Mouse (Mus musculus): ENCODE measurements at regions not wholly inside any gene's neighbourhood (a gene's known extent, or its start where the extent isn't known, plus 50 kb on each side); places are given as distances from the start of the nearest gene placed in this dataset.

- DNase-seq = no peak
Measured at GRCm38 (mm10) chr2:75064406-75065115, 239.0 kb downstream of the Mtx2 start.

DNA sequence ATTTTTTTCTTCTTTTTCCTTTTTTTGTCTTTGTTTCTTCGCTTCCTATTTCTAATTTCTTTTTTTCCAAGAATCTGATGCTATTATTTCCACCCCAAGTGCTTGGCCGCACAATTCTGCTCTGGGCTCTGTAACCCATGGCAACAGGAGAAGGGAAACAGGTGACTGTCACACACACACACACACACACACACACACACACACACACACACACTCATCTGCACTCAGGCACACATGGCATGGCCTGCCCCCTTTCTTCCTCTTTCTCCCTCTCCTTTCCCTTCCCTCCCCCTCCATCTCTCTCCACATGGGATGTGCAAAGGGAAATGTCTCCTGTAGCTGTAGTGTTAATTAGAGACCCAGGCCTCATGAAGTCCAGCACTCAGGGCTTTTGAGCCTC is 239.7 kb downstream of the Mtx2 start:
- DNase-seq = no peak

DNA sequence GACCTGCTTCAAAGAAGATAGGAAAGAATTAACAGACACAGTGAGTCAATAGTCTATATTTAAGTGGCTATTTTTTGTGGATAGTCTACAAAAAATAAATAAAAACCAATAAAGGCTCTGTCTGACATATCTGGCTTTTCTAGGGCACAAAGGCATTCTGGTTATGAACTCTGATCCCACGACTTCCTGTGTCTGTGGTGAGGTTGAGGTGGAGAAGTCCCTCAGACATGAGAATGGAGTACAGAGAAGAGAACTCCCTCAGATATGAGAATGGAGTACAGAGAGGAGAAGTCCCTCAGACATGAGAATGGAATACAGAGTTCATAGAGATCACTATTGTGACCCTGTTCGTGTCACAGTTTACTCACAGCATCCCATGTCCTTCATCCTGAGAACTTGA is 243.7 kb downstream of the Mtx2 start:
- DNase-seq = no peak

DNA sequence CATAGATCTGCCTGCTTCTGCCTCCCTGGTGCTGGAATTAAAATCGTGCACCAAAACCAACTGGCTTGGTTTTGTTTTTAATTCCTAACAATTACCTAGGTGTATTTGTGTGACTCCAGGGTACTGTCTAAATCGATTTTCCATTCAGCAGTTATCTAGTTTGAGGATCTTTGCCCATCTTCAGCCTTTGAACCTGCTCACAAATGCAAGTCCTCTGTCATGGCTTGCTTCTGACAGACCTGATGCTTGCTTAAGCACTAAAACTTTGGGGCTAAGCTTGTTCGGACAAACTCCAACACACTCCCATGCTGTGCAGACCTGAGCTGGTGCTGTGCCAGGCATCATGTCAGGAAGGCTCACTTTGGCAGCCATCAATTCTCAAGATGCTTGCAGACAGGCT is 246.4 kb downstream of the Mtx2 start:
- no peak for DNase-seq

DNA sequence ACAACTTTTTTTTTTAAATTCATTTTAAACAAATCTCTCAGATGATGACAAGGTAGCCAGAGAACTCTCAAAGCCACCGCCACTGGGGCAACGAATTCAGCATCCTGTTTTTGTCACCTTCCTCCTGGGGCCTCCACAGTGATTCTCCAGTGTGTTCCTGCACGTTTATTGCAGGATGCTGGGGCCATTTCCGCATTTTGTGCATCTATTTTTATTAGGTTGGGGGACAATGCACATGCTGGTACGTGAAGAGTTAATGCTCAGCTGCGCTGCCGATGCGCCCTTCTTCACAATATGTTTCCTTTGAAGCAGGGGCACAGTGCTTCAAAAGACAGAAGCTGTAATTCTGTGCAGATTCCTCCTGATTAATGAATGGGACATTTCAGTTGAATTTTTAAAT is 246.9 kb downstream of the Mtx2 start:
- no peak for DNase-seq

GRCm38 (mm10) chr2:75073178-75073577 is 247.6 kb downstream of the Mtx2 start:
- no peak for DNase-seq

- DNase-seq = no peak
Measured at GRCm38 (mm10) chr2:75087164-75087563, 261.6 kb downstream of the Mtx2 start.

DNA sequence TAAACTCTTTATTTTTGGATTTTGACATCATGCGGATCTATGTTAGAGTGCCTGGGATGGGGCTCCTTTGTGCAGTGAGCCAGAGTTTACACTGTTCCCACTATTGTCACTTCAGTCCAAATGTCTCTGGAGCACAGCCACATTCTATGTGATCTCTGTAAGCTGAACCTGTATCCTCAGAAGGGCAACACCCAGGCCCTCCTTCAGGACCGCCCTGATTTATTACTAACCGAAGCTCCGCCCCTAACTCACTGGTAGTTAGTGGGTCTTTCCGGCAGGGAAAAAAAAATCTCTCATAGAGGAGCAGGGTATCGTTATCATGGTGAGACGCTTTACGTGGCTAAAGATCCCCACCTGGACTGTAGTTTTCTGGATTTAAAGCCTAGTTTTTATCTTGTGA is 263.6 kb downstream of the Mtx2 start:
- no peak for DNase-seq

DNA sequence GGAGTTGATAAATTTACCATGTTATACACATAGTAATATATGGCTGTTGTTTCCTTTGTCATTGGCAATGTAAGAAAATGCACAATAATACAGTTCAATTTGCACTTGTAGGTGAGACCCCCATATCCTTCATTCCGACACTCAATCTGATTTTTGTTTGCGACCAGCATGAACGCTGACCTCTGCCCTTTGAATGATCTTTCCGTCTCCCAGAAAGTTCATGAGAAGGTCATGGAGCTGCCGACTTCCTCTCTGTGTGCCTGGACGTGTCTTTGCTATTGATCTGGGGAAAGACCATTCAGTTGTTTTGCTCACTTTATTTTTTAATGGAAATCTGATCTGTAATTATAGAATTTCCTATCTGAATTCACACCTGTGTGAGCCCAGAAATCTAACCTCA is 264.0 kb downstream of the Mtx2 start:
- DNase-seq = no peak

DNA sequence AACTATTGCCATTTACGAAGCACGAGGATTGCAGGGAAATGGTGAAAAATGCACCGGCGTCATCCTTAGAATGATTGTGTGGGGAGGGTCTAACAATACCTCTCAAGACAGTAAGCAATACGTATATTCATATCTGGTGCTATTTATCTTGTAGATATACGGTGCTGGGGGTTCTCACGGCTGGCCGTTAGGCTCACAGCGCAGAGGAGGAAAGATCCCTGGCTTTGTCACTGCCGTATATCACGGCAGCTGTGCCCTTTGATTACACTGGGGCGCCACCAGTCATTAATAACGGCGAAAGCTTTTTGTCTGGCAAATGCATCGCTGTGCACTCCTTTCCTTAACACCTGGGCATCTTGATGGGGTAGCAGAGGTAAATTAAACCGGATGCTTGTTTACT is 264.8 kb downstream of the Mtx2 start:
- no peak for DNase-seq

- no peak for DNase-seq
Measured at GRCm38 (mm10) chr2:75101501-75101900, 275.9 kb downstream of the Mtx2 start.

GRCm38 (mm10) chr2:75112751-75113150 is 287.1 kb downstream of the Mtx2 start:
- no peak for DNase-seq

DNA sequence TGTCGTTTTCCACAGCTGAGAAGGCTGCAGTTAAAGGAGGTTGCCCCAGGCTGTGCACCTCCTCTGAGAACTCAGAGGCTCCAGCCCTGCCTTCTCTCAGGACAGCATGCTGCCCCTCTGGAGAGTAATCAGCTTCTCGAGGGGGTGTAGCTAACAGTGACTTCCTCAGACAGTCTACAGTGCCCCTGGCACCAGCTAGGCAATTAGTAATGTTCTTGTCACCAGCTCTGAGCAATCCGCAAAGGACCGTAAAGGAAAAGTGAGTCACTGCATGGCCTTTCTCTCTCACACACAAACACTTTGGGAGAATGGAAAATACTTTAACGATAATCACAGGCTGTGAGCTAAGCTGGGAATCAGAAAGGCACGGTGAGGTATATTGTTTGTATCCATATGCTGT is 288.8 kb downstream of the Mtx2 start:
- DNase-seq = no peak

DNA sequence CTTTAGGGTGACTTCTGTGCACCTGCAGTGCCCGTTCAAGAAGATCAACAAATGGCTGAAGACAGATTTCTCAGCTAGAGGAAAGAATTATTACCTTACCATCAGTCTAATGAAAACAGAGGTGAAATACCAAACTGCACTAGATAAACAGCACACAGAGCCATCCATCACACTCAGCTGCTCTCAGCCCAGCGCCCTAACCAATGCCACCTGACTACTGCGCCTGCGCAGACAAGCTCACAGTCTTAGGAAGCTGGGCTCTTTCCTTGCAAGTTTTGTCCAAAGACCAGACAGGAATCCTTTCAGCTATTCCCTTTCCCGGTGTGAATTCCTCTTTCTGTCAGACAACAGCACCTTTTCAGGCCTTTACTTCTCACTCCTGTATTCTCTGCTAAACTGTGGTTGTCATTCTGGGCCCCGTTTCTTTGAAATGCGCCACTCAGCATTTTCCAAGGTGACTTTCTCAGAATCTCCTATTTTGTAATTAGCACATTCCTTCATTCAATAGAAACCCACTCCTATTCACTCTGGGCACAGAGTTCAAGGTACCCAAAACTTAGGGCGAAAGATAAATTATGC is 292.8 kb downstream of the Mtx2 start:
- DNase-seq = no peak

- DNase-seq = no peak
Measured at GRCm38 (mm10) chr2:75119599-75119998, 294.0 kb downstream of the Mtx2 start.

GRCm38 (mm10) chr2:75133298-75134080 is 307.9 kb downstream of the Mtx2 start:
- DNase-seq = no peak

- DNase-seq = no peak
Measured at GRCm38 (mm10) chr2:75136618-75137017, 311.0 kb downstream of the Mtx2 start.

DNA sequence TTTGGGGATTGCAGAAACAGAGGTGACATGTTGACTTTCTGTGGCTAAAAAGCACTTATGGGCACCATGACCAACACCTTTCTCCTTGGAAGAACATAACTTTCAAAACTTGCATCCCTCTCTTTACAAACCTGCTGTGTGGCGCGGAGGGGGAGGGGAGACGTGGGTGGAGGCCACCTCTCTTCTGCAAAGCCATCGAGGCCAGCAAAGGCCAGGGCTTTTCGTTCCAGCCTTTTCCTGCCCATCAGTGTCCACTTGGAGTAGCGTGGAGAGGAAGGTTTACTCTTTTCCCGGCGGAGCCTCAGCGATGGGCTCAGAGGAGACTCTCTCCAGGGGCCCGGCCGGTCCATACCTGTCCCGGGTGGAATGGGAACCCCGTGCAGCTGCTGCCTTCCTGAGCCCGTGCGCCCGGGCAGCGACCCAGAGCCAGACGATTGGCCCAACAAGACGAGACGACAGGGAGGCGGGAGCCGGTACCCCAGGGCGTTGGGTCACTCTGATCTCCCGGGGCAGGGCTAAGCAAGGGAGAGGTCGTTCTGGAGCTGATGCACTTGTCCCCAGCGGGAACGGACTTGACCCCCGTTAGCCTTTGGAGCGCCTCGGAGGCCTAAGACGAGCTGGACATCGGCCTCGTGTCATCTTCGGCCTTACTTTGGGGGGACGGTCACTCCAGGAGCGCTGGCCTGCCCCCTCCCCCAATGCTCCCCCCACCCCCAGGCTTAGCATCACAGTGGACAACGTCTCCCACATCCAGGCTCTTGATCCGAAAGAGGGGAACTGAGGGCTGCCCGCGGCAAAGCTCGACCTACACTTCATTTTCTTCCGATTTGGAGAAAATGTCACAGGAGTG is 311.8 kb downstream of the Mtx2 start:
- DNase-seq = no peak

GRCm38 (mm10) chr2:75137983-75138745 is 312.6 kb downstream of the Mtx2 start:
- DNase-seq = peak; percentile 3

GRCm38 (mm10) chr2:75138746-75139060 is 313.1 kb downstream of the Mtx2 start:
- DNase-seq = no peak

DNA sequence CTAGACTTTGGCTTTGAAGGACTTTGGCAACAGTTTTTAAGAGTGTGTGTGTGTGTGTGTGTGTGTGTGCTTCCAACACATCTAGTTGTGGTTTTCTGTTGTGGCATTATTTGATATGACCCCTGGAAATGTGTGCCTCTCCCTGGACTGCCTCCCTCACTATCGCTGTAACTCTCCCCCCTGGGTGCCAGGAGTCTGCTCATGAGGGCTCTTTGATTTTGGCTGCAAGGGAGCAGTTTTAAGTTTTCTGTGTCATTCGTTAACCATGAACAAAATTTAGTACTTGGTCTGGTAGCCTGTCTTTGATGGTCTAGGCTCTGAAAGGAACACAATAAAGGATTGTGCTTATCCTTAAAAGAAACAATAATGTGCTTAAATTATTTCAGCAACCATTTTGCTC is 313.9 kb downstream of the Mtx2 start:
- DNase-seq = no peak

- DNase-seq = no peak
Measured at GRCm38 (mm10) chr2:75142675-75143074, 317.1 kb downstream of the Mtx2 start.

DNA sequence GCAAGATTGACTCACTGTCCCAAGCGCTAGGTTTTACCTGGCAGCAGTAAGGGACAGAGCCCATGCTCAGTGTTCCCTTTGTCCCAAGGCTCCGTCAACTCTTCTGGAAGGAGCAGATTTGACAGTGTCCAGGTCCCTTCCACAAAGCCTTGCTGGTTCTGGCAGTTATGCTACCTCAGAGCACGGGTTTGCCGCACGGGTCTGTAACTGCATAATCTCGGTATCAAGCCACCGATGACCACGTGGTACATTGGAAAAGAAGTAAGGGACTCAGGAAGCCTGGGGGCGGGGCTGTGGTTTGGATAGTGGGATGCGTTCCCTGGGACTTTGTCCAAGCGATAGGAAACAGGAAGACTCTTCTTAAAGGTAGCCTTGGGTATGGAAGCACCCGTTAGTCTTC is 319.3 kb downstream of the Mtx2 start:
- DNase-seq = no peak
